Mouse (Mus musculus) cerebellum, adult 2 months (tissue): Measurements from ENCODE around the gene Tubg2. TPM values are rescaled to one million over a fixed set of nuclear protein-coding genes. Genes with fewer than 3 reads are reported as not detected.

Source experiments
- DNase-seq, 2 experiments: peaks; one replicate each; pipeline ENCODE4 v3.0.0; 2021
- H3K27ac ChIP-seq: fragments of 200-500 bp; 2 replicates; pipeline ENCODE4 v1.5.1; 2012; ENCODE audit warnings: low read length, control low read depth, inconsistent platforms; ENCODE audit not compliant: insufficient read depth
- H3K27me3 ChIP-seq: fragments of 200-500 bp; 2 replicates; pipeline ENCODE4 v1.6.1; 2012; ENCODE audit warnings: inconsistent platforms, mild to moderate bottlenecking, low read length, moderate library complexity; ENCODE audit not compliant: control insufficient read depth, insufficient read depth
- H3K4me1 ChIP-seq: fragments of 200-500 bp; 2 replicates; pipeline ENCODE4 v1.6.1; 2011; ENCODE audit warnings: low read length; ENCODE audit not compliant: control insufficient read depth, insufficient read depth
- H3K4me3 ChIP-seq: fragments of 200-500 bp; replicated peaks from 2 replicates; pipeline ENCODE3; 2011; ENCODE audit warnings: mild to moderate bottlenecking, low read depth, low read length, control low read depth; ENCODE audit not compliant: insufficient read depth
- CTCF ChIP-seq: fragments of 200-500 bp; IDR thresholded peaks from 2 replicates; pipeline ENCODE4 v1.5.1; 2011; ENCODE audit warnings: low read depth, mild to moderate bottlenecking, control low read depth, low read length, moderate library complexity, borderline replicate concordance; ENCODE audit not compliant: insufficient read depth
- POLR2A ChIP-seq: fragments of 200-500 bp; IDR thresholded peaks from 2 replicates; pipeline ENCODE4 v1.6.1; 2011; ENCODE audit warnings: low read length, control low read depth, borderline replicate concordance; ENCODE audit not compliant: insufficient read depth
- WGBS: fragments of 180-500 bp; shearing (Covaris S2); methylation state at CpG from one replicate; pipeline ENCODE4 v1.1.7; 2018; 5-methylcytosine and 5-hydroxymethylcytosine counted together
- polyA plus RNA-seq: library from polyadenylated mRNA; depleted of rRNA; stranded (reverse); fragments of >200 nt; gene quantifications from 2 replicates; pipeline ENCODE4 v1.2.3, GENCODE M21; 2012

Gene Tubg2
- polyA plus RNA-seq, 1 experiment, result 47.8 TPM

- peaks cover 4% of the 10 kb centered on the region; the same call in 1 of the 2 replicates for H3K4me1 ChIP-seq
- WGBS, result 92% methylated on average over 8 of the region's 8 CpGs
- no peak overlapping the region for H3K4me3 ChIP-seq
- no peak overlapping the region for H3K27ac ChIP-seq
- no peak for DNase-seq
- TF ChIP-seq POLR2A (no peak), CTCF (no peak)
- H3K27me3 ChIP-seq, result no peaks in the 10 kb centered on the region
These were observed 14.6 kb upstream of the Tubg2 start for GRCm38 (mm10) chr11:101141088-101141487.

GRCm38 (mm10) chr11:101142215-101142967 lies 13.3 kb upstream of the Tubg2 start:
- no peak overlapping the region for H3K27ac ChIP-seq
- peaks cover 4% of the 10 kb centered on the region; the same call in 1 of the 2 replicates for H3K4me1 ChIP-seq
- TF ChIP-seq POLR2A (no peak), CTCF (no peak)
- no peak for DNase-seq
- H3K4me3 ChIP-seq, result no peak overlapping the region
- H3K27me3 ChIP-seq, result no peaks in the 10 kb centered on the region
- WGBS, result 93% methylated on average over 10 of the region's 10 CpGs

- Histone ChIP-seq H3K27ac (no peak overlapping the region), H3K4me3 (peak overlapping the region; percentile 3), H3K4me1 (peaks cover 4% of the 10 kb centered on the region; the same call in 1 of the 2 replicates), H3K27me3 (no peaks in the 10 kb centered on the region)
- TF ChIP-seq CTCF, result no peak
- no peak for TF ChIP-seq POLR2A
- DNase-seq, result peak; percentile 60 to 75
- WGBS, result 28% methylated on average over 19 of the region's 19 CpGs
These were observed 12.1 kb upstream of the Tubg2 start for GRCm38 (mm10) chr11:101143338-101144225.

- no peak for DNase-seq
- no peaks in the 10 kb centered on the region for H3K4me1 ChIP-seq
- no peaks in the 10 kb centered on the region for H3K27me3 ChIP-seq
- no peak overlapping the region for H3K4me3 ChIP-seq
- TF ChIP-seq POLR2A (no peak), CTCF (no peak)
- WGBS, result 29% methylated on average over 10 of the region's 10 CpGs
- H3K27ac ChIP-seq, result no peak overlapping the region
These were observed 9.3 kb upstream of the Tubg2 start for GRCm38 (mm10) chr11:101146377-101146776.

- Histone ChIP-seq H3K27ac (no peak overlapping the region), H3K4me1 (no peaks in the 10 kb centered on the region), H3K4me3 (no peak overlapping the region), H3K27me3 (no peaks in the 10 kb centered on the region)
- 76% methylated on average over 10 of the region's 10 CpGs for WGBS
- DNase-seq, result no peak
- TF ChIP-seq POLR2A (no peak), CTCF (no peak)
These were observed 7.0 kb upstream of the Tubg2 start for GRCm38 (mm10) chr11:101148751-101149150.

- no peak for TF ChIP-seq POLR2A
- TF ChIP-seq CTCF, result no peak
- H3K4me3 ChIP-seq, result no peak overlapping the region
- no peak for DNase-seq
- WGBS, result 53% methylated on average over 9 of the region's 9 CpGs
- H3K4me1 ChIP-seq, result no peaks in the 10 kb centered on the region
- H3K27me3 ChIP-seq, result no peaks in the 10 kb centered on the region
- no peak overlapping the region for H3K27ac ChIP-seq
These were observed 6.3 kb upstream of the Tubg2 start for GRCm38 (mm10) chr11:101149178-101150105.

GRCm38 (mm10) chr11:101151063-101151462 lies 4.6 kb upstream of the Tubg2 start:
- no peak for DNase-seq
- H3K4me1 ChIP-seq, result no peaks in the 10 kb centered on the region; the same call in 1 of the 2 replicates
- no peak overlapping the region for H3K4me3 ChIP-seq
- TF ChIP-seq CTCF (no peak), POLR2A (no peak)
- H3K27ac ChIP-seq, result no peak overlapping the region
- WGBS, result 59% methylated on average over 2 of the region's 2 CpGs
- H3K27me3 ChIP-seq, result no peaks in the 10 kb centered on the region
